Mouse (Mus musculus) testis, postnatal 14 days (tissue): Measurements from ENCODE around the gene Pik3c2b.

Experiments used
- DNase-seq: peaks from one replicate; pipeline ENCODE4 v3.0.0; 2021; ENCODE audit warnings: low spot score

Pik3c2b gene

DNA sequence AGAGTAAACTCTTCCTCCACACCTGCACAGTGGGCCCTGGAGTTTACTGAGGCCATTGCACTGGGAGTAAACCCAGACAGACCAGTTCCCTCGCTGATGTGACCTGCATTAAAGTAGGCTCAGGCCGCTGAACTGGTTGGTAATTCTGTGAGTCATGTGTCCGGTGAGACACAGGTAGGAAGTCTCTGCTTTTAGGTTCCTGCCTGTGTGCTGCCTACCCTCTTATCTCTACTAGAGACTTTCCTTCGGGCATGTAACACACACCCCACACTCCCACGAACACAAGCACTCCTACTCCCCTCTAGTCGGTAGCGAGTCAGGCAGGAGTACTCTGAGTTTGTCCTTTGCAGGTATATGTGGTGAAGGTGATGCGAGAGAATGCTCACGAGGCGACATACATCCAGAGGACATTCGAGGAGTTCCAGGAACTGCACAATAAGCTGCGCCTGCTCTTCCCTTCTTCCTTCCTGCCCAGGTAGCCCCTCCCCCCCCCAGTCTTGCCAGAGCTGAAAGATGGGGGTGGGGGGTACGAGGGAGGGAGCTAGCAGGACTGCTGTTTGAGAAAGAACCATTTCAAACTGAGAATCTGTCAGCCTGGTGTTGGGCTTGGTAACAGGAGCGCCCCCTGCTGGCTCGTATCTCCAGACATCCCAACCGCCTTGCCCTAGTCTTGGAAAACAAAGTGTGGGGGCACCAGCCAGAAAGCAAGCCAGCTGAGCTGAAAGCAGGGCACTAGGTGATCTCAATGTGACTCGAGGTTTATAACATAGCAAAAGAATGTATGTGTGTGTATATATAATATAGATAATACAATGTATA lies 55.7 kb downstream of the Pik3c2b start:
- peak; percentile 42 for DNase-seq

DNA sequence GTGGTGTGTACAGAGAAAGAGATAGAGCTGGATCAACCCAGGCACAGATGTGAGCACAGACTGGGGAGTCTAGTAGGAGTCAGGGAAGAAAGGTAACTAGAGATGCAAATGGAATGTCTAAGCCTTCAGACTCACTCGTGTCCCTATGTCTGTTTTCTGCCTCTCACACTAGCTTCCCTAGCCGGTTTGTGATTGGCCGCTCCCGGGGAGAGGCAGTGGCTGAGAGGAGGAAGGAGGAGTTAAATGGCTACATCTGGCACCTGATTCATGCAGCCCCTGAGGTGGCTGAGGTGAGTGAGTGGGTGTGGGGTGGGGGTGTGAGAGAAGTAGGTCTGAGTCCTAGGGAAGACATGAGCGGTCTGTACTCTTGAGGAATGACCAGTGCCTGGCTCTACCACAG lies 56.6 kb downstream of the Pik3c2b start:
- no peak for DNase-seq

DNA sequence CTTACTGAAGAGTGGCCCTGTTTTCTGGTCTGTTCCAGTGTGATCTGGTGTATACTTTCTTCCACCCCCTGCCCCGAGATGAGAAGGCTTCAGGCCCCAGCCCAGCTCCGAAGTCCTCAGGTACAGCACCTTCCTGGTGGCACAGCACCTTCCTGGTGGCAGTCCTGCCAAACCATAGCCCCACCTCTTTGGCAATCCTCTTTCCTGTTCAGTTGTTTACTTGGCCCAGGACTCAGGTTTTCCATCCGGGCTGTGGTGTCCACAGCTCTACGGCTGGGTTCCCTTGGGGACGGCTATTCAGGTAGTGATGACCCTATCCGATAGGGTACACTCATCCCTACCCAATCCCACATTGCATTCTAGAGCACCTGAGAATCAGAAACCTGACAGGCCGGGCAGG lies 57.8 kb downstream of the Pik3c2b start:
- no peak for DNase-seq

- DNase-seq, result no peak
Measured at GRCm38 (mm10) chr1:133103871-133104270, 58.4 kb downstream of the Pik3c2b start.

DNA sequence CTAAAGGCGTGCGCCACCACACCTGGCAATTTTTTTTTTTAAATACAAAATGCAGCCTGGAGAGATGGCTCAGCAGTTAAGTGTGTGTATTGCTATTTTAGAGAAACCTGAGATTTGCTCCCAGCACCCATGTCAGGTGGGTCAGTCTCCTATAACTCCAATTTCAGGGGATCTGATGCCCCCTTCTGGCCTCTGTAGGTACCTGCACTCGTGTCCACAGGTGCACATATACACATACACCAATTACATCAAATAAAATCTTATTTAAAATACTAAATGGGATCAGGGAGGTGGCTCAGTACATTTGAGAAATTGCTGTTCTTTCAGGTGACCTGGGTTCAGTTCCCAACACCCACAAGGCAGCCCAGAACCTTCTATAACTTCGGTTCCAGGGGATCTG lies 70.6 kb downstream of the Pik3c2b start:
- DNase-seq, result no peak

- no peak for DNase-seq
Measured at GRCm38 (mm10) chr1:133118127-133118526, 72.7 kb downstream of the Pik3c2b start.

- DNase-seq, result no peak
Measured at GRCm38 (mm10) chr1:133118844-133119243, 73.4 kb downstream of the Pik3c2b start.

- DNase-seq, result no peak
Measured at GRCm38 (mm10) chr1:133119931-133120712, 74.7 kb downstream of the Pik3c2b start.

DNA sequence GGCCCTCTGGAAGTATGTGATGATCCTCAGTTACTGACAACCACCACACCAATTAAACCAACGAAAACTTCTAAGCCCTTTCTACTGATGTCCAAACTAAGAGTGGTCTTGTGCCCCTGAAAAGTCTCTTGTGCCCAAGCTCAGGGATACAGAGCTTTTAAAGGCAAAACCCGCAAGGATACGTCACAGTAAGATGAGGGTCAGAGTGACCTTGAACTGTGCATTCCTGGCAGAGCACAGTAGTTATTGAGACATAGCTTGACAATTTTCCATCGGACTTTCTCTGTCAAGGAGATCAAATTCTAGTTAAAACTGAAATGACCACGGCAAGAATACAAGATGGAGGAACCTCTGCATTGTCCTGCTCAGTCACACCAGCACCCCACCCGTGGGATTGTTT lies 75.8 kb downstream of the Pik3c2b start:
- no peak for DNase-seq

DNA sequence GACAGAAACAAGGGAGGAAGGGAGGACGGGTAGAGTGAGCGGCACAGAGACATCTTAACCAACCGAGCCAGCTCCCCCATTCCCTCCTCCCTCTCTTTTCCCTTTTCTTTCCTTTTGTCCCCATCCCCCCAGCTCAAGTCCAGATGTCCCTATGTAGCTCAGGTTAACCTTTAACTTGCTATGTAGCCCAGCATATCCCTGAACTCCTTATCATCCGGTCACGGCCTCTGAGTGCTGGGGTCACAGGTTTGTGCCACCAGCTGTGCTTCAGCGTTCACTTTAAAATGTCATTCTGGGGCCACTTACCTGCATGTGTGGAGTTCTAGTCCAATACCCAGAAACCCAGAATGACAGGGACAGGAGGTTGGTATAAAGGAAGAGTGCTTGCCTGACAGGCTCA lies 78.7 kb downstream of the Pik3c2b start:
- no peak for DNase-seq

- no peak for DNase-seq
Measured at GRCm38 (mm10) chr1:133125640-133126364, 80.3 kb downstream of the Pik3c2b start.

DNA sequence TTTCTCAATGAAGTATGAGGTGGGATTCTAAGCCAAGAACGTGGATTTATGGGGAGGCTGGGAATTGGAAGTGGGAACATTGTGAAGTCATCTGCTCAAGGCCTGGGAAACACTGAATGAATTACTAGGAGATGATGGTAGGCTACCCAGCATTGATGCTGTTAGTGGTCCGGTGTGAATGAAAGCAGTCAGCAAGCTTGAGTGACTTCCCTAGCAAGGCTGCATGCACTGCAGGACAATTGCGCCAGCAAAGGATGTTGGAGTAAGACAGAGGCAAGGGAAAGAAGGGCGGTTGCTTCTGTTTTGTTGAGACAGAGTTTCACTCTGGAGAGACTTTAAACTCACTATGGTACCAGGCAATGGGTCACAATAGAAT lies 80.9 kb downstream of the Pik3c2b start:
- no peak for DNase-seq

GRCm38 (mm10) chr1:133127328-133127727 lies 81.9 kb downstream of the Pik3c2b start:
- DNase-seq, result no peak

DNA sequence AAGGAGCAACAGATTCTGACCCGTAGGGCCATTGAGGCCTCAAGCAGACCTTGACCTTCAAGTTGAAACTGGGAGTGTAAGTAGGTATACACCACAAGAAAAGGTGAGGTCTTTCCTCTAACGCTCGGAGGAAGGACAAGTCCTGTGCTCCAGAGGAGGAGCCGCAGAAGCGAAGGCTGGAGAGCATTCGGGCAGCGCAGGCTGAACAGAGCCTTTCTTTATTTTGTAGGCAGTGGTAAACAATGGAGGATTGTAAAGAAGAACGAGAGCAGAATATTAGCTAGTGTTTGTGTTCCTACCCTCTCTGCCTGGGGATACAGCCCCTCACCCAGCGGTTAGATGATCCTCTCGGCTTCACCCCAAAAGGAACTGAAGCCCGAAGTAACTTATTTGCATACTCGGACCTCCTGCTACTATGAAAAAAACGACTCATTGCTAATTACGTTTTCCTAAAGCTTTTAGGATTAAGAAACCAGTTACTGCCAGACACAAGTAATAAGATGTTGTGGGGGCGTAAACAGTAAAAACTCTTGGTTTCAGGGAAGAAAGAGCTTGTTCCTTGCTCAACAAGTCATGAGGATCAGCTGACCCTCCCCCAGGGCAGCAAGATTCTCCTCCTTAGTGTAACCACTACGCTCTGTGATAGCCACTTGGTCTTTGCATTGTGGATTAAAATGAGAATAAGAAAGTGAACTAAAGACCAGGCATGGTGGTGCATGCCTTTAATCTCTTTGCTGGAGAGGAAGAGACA lies 84.2 kb downstream of the Pik3c2b start:
- DNase-seq, result peak; percentile 38

- peak; percentile 99 for DNase-seq
Measured at GRCm38 (mm10) chr1:133130638-133131560, 85.4 kb downstream of the Pik3c2b start, which contains the start of gene Ppp1r15b. Gene Ppp1r15b, plus strand, starts transcription at chr1:133131143.

DNA sequence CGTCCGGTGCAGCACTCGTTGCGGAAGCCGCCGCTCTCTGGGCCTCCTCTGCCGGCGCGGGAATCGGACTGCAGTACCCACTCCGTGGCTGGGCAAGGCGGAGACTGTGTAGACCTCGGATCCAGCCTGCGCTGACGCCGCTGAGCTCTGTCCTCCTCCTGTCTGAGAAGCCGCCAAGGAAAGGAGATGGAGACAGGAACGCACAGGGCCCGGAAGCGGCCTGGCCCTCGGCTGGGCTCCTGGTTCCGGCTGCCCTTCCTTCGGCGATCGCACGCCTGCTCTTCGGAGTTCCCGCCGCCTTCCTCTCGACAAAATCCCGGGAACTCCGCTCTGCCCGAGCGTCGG lies 86.1 kb downstream of the Pik3c2b start:
- DNase-seq, result no peak

GRCm38 (mm10) chr1:133131936-133132335 lies 86.5 kb downstream of the Pik3c2b start:
- DNase-seq, result peak; percentile 26

GRCm38 (mm10) chr1:133132388-133133326 lies 87.2 kb downstream of the Pik3c2b start:
- DNase-seq, result peak; percentile 45

- no peak for DNase-seq
Measured at GRCm38 (mm10) chr1:133133425-133133824, 88.0 kb downstream of the Pik3c2b start.

- peak; percentile 22 for DNase-seq
Measured at GRCm38 (mm10) chr1:133134071-133134470, 88.6 kb downstream of the Pik3c2b start.
